Mouse (Mus musculus) lung, postnatal 36 days (tissue): ENCODE data around the gene Spa17.

Experiments
- DNase-seq: peaks from one replicate; pipeline ENCODE4 v3.0.0; 2022; ENCODE audit warnings: mixed read lengths

Spa17 gene

DNA sequence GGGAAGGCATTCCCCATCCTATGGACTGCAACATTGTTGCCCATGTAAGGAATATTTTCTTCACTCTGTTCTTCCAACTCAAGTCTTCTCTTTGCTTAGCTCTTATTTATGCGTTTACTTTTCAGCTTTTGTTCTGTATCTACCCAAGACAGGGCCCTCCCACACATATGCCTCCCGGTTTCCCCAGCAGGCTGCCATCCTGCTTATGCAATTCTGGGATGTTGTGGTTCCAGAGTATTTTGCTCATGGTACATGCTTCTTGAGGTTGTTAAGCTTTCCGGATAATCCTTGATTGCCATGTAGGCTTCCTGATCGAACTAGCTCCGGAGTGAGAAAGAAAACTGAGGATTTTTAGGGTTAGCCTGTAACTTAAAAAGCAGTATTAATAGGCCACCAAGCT lies 1.7 kb upstream of the Spa17 start:
- DNase-seq = no peak

DNA sequence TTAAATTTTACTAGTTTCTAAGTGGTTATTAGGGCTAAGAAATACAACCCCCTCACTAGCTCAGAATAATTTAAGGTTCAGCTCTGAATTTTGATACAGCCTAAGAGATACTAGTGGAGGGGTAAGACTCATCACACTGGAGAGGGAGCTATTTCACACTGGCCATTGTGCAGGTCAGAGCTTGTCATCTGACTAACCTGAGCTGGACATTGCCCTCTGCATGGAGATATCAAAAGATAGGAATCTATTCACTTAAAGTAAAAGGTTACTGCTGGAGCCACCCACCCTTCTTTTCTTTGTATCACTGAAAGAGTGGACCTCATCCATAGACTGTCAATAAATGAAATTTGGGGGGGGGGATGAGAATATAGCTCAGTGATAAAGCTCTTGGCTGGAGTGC lies 794 bp upstream of the Spa17 start:
- DNase-seq = no peak

DNA sequence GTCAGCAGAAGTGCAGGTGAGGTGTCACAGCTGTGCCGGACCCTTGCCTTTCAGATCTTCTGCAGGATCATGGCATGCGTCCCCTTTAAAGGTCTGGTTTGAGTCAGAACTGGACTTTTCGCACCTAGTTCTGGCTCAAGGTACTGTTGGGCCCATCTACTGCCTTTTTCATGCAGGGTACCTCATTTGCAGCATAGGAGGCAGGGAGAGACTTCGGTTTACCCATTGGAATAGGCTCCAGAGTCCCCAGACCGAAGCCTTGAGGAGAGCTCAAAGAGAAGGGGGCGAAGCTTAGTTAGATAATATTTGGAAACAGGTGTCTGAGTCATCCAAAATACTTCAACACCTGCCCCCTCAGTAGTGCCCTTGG lies 374 bp upstream of the Spa17 start:
- DNase-seq = no peak

DNA sequence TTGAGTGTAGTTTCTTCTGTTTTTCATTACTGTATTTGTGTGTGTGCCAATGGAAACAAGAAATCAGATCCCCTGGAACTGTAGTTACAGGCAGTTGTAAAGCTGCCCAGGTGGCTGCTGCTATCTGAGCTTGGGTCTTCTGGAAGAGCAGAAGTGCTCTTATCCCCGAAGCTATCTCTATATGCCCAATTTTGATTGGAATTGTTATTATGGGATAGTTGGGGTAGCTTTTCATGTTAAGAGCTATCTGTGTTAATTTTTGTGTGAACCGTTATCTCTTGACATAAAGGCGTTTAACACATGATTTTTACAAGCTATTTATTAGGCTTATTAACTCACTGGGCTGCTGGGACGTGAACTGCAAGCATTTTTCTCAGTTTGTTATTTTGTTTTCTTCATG lies 4.0 kb downstream of the Spa17 start:
- DNase-seq = no peak

DNA sequence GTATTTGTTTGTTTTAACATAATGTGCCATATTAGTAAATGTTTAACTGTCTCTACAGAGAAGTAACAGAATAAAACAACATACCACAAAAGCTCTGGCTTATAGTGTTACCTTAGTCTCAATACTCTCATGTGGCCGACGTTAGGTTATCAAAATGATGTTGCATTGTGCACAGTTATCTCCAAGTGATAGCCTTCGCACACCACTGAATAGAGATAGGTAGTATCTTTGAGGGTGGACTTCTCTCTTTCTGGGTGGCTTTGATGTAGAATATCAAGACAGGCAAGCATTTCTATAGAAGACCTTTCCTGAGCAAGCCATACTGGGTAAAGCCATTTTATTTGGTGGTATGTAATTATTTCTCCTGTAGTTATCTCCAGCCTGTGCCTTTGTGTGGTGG lies 8.4 kb downstream of the Spa17 start:
- no peak for DNase-seq

DNA sequence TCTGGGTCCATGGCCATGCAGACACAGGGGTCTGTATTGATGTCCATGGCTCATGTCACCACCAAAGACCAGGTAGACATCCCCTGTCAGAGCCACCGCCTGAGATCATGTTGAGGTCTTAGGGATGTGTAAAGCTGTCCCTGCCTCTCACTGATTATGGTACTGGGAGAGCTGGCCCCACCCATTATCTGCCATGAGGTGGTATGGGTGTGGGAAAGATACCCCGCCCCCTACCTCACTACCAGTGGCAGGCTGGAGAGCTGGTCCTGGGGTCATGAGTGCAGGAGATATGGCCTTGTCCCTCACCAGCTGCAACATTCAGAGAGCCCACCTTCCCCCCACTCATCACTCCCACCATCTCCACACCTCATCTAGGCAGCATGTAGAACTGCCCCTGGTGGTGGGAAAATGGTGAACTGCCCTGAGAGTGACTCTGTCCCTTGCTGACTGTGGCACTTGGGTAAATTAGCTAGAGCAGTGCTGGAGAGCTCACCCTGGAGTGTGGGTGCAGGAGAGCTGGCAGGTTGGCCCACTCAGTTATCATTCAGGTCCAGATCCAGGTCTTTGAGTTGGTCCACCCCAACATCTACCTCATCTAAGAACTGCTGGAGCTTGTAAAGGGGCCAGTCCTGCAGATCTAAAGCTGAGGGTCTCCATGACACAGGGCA lies 12.8 kb downstream of the Spa17 start:
- no peak for DNase-seq

DNA sequence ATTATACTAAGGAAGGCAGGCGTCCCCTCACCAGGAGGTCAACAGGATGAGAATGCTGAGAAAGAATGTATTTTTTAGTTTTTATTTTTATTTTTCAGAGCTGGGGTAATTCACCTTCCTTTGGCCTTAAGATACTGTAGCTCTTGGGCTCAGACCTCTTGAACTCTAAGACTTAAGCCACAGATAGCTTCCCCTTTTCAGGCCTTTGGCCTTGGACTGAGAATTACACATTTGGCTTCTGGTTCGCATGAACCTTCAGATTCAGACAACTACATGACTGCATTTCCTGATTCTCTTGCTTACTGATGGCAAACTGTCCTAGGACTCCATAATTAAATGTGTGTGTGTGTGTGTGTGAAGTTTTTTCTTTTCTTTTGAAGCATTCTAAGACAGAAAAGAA lies 14.9 kb downstream of the Spa17 start:
- no peak for DNase-seq

DNA sequence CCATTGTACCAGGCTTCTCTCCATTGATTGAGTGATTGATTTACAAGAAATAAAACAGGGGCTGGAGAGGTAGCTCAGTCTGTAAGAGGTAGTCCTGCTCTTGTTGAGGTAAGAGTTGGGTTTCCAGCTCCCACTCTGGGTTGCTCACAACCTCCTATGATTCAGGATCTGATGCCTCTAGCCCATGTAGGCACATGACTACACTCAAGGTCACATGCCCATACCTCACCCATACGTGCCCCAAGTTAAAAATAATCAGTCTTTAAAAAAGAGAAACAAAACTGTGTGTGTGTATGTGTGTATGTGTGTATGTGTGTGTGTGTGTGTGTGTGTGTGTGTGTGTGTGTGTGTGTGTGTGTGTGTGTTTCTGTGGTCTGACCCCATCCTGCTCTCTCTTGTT lies 18.0 kb downstream of the Spa17 start:
- no peak for DNase-seq

DNA sequence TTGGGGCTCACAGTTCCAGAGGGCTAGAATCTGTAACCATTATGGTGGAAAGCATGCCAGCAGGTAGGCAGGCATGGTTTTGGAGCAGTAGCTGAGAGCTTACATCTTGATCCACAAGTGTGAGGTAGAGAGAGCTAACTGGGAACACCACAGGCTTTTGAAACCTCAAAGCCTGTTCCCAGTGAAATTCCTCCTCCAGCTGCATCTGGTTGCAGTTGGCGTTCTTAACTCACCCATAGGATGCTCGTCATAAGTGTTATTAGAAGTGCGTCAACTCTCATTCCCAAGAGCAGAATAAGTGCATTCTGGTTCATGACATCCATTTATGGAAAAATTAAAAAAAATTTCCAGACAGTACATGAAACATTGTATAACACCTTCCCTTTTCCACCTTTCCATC lies 19.8 kb downstream of the Spa17 start:
- no peak for DNase-seq

DNA sequence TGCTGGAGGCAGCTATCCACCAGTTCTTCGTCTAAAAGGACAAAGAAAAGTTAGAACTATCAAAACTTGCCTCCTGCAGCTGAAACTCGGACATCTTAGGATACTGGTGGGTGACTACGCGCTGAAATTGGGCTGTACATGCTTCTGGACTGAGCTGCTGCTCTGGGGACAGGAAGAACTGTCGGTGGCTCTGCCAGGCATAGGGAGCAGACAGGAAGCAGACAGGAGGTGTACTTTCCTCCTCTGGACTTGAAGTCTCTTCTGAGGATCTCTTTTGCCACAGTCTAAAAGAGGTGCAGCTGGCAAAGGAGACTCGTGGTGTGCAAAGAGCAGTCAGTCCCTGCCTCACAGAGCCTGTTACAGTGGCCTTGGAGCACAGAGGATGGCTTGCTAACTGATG lies 20.9 kb downstream of the Spa17 start:
- no peak for DNase-seq

DNA sequence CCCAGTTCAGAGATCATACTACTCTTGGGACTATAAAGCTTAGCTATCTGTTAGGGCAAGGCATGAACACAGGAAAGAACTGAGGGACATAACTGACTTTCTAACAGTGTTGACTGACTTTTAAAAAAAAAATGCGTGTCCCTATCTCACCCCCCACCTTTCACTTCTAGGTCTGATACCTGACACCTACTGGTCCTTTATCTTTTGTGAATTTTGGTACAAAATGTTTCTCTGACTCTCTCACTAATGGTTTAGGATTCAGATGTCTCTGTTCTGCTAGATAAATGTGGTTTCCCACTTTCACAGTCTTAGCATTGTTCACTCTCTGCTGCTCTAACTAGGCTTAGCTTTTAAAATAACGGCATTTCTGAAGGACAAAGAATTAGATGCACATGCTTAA lies 21.5 kb downstream of the Spa17 start:
- no peak for DNase-seq

DNA sequence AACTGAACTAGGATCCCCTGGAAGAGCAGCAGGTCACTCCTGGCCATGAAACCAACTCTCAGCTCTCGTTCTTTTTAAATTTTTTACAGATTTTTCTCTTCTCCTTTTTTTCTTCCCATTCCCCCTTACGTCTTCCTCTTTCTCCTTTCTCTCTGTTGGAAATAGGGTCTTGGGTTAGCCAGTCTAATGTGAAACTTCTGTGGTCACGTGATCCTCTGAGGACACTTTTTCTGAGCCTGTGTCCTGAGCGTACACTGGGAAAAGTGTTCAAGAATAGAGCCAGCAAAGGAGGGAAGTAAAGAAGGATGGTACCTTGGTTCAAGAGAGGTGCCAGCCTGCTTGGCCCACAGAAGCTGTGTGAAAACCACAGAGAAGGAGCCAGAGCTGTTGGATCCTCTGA lies 23.1 kb downstream of the Spa17 start:
- DNase-seq = no peak

DNA sequence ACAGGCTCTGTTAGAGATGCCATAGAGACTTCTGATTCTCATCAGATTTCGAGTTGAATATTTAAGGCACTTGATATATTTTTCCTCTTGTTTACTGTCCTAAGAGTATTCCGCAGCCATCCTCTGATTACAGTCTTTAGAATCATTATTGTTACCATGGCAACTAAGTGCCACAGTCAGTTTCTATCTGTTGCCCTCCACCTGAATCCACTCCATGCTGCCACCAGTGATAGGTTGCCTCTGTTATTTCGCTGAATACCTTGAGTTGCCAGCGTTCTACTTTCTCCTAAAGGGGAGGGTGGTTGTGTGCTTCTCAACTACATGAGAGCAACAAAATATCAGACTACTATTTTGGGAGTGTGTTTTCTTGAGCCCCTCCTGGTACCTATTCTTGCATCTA lies 26.8 kb downstream of the Spa17 start:
- no peak for DNase-seq

DNA sequence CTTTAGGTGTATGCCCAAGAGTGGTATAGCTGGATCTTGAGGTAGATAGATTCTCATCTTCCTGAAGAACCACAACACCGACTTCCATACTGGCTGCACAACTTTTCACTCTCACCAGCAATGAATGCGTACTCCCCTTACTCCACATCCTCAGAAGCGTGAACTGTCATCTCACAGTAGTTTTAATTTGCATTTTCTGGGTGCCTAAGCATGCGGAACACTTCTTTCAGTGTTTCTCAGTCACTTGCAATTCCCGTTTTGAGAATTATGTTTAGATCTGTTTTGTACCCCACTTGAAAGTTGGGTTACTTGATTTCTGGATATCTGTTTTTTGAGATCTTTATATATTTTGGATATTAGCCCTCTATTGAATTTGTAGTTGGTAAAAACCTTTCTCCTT lies 29.9 kb downstream of the Spa17 start:
- no peak for DNase-seq

DNA sequence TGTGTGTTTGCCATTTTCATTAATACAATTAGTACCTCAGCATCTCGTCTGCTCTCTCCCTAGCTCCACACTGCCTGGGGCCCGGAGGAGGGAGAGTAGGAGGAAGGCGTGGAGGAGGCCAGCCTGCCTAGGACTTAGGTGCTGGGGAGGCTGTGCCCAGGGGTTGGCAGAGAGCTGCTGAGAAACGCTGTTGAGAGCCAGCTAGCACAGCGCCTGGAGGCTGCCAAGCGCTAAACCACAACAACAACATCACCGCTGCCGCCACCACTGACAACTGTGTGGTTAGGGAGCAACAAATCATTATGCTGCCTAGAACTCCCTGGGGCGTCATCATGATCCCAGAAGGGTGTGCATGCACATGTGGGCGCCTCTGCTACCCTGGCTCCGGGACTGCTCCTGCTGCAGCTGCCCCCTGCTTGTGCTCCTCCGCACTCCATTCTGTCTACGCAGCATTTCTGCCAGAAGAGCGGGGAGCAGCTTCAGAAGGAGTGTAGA lies 37.0 kb downstream of the Spa17 start:
- DNase-seq = no peak

DNA sequence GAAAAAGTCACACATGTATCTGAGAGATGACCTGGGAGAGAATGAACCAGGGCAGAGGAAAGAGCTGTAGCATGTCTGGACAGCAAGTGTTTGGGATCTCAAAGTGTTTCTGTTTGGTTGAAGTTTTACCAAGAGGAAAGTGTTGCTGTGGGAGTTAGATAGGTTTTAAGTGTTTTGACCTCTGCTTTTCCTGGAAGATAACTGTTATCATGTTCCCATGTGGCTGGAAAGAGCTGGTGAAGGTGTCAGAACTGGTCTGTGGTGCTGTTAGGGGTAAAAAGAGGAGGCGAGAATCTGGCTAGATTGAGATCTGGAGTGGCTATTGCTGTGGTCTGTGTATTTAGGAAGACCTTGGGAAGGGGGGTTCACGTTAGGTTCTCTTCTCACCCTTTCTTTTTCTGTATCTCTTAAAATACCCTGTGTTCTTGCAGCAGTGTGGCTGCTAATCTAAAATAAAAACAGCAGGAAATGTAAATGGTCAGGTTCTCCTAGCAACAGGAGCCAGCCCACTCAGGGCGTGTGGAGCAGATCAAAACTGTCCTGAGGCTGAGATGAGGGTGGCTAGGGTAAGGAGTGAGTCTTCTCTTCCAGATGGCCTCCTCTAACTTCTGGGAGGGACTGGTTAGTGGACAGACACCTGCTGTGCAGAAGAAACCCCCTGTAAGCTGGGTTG lies 41.2 kb downstream of the Spa17 start:
- no peak for DNase-seq

DNA sequence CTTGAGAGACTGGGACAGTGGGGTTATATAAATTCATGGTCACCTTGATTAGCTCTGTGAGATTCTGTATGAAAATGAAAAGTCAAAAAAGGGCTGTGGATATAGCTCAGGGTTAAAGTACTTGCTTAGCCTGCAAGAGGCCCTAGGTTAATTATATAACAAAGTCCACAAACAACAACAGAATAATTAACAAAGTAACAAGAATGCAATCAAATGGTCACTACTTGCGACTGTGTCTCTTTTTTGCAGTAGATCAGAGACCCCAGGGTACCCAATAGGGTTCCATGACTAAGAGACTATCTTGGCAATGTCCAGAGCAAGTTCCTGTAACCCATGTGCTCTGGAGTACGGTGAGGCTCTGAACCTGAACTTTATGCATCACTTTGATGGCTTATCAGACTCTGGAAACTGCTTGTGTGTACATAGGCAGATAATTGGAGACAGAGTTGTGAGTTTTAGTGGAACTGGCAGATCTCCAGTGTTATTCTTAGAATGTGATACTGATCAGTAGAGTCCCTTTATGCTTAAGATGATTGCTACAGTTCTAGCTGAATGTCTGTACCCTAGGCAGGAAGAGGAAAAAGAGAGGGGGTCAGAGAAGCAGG lies 44.2 kb downstream of the Spa17 start:
- no peak for DNase-seq

DNA sequence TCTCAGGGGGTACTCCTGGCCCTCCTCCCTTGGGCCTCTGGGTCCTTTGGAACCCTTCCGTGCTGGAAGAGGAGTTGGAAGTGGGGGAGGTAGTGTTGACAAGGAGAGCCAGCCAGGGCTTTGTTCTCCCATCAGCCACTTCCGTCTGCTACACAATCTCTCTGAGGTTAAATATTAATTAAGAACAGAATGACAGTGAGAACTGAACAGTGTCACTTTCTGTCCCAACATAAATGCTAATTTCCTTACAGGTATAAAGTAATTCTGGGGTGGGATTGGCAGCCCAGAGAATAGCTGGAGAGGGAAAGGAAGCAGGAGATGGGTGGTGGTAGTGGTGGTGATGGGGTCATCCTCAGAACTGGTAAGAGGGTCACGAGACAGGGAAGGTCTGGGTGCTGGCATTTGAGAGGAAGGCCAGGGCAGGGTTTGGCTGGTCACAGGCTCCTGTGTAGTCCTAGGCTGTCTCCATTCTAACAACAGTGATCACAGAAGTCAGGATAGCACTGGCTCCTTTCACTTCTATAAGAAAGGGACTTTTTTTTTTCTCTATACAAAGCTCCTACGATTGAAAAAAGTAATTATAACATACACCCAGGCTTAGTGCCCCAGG lies 44.8 kb downstream of the Spa17 start:
- no peak for DNase-seq

DNA sequence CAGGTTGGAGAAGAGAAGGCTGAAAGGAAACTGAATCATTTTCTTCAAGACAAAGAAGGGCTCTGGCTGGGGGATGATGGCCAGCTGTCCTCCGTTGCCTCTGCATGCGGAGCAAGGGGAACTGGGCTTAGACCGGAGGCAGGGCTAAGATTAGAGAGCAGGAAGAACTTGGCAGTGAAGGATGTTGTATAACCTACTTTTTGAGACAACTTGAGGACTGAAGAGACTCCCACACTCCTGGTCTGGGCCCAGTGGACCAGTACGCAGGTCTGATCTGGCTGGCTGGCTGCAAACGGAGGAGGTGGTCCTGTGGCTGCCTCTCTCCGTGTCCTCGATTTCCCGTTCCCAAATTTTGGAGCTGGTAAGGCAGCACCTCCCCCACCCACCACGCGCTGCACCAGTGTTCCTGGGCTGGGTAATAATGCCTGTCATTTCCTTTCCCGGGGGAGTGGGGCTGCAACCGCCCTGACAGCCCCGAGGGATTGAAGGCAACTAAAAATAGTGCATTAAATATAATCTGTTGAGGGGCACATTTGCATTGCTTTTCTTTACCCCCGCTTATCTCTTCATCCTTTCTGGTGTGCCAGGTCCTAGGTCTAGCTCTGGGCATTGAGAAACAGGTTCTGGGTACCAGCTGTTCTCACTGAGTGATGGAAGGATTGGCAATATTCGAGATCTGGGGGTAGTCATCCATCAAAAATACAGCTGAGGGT lies 45.5 kb downstream of the Spa17 start:
- DNase-seq = peak; percentile 31

DNA sequence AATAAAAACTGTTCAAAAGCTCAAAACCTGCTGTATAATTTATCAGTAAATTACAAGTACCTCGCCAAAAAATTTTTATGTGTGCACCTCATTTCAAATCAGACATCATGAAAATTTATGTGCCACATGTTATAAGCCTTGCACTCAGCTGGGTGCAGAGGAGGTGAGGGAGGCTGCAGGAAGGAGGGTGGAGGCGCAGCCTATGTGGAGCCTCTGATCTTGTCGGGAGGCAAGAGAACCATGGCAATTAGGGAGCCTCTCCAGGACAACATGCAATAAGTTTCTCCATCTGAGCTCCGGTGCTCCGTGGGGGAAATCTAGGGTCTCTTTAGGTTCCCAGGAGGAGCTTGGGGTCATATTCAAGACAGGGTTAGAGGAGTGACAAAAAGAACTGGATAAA lies 46.1 kb downstream of the Spa17 start:
- DNase-seq = no peak

DNA sequence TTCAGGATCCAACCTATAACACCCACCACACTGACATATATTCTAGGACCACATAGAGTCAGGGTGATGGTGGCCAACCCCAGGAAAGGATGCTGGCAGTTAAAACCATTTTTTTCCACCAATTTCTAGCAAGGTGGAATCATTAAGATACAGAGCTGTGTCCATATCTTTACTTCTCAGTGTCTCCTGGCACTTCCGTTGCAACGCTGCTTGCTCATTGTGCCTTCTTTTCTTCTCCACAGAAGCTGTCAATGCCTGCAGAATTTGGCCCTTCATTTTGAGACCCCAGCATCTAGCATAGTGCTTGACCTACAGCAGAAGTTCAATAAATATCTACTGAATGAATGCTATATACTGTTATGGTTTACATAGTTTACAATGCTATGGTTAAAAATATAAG lies 46.5 kb downstream of the Spa17 start:
- no peak for DNase-seq

DNA sequence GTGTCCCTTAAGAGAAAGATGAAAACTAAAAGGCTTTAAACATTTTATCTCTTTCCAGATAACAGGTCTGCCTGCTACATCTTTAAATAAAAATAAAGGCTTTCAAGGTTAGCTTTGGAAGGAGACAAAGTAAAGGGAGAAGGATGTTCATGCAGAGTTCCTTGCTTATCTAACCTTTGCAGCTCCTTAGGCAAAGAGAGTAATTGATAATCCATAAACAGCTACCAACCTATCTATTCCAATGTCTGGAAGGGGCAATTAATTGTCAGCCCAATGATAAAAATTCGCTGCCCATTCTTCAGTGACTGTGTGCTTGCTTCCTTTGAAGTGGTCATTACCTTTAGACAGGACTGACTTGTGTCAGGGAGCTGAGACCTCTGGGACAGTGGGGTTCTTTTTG lies 49.7 kb downstream of the Spa17 start:
- no peak for DNase-seq

DNA sequence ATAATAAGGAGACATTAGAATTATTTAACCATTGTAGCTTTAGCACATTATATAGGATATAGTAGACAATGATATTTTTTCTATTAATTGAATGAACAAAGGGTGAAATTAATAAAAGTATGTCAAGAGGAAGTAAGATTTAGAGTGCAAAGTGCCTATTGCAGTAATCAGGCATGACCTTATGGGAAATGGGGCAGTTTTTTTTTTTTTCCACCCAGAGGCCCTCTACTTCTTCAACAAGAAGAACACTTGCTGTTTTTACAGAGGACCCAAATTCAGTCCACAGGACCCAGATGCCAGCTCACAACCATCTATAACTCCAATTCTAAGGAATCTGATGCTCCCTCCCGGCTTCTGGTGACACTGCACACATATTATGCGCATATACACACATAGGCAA lies 52.9 kb downstream of the Spa17 start:
- no peak for DNase-seq

DNA sequence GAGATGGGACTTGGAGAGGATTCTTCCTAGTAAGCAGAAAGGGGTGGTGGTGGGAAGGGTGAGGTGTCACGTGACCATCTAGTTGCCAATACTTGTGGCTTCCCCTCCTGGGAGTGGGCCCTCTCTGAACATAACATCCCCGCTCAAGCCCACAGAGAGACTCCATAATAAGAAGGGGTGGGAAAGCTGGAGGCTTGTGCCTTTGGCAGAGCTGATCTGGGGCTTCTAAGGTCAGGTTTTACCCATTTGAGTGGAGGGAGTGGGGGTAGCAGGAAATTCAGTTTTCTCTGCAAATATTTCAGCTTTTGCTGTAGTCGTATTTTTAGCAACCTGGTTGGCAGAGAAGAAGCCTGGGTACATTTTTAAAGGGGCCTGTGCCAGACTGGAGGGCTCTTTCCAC lies 57.2 kb downstream of the Spa17 start:
- no peak for DNase-seq
